Mouse (Mus musculus) layer of hippocampus, adult 2 months (tissue): ENCODE data around the gene Hypk. TPM values are rescaled to one million over a fixed set of nuclear protein-coding genes. Genes with fewer than 3 reads are reported as not detected.
"Not testable (repeated sequence)": the region's sequence is repeated elsewhere in the genome, so short reads cannot be mapped to it uniquely, and the experiment has no call there.

Source experiments
- DNase-seq, 2 experiments: peaks; one replicate each; pipeline ENCODE4 v3.0.0; 2022; ENCODE audit warnings: low spot score in 2 of 2
- H3K27ac ChIP-seq: fragments of 200-600 bp; 2 replicates; pipeline ENCODE4 v1.8.1; 2022
- H3K4me3 ChIP-seq: fragments of 200-600 bp; 2 replicates; pipeline ENCODE4 v1.8.1; 2022; ENCODE audit warnings: mild to moderate bottlenecking
- CTCF ChIP-seq: fragments of 200-600 bp; conservative IDR thresholded peaks from 2 replicates; pipeline ENCODE4 v1.8.1; 2022; ENCODE audit warnings: antibody characterized with exemption, mild to moderate bottlenecking, moderate library complexity
- microRNA-seq, 2 experiments: library from miRNA; unstranded; fragments of <30 nt; microRNA quantifications; one replicate each; pipeline ENCODE4 v1.2.0; 2021
- total RNA-seq, 2 experiments: library from RNA; stranded (reverse); gene quantifications; 2 replicates each; pipeline ENCODE4 v1.2.3; 2021

Gene Hypk
- total RNA-seq, 2 experiments from 2014 or later = 17.6 to 18.2 TPM

GRCm38 (mm10) chr2:121483576-121483975 is 30.5 kb downstream of the Hypk start:
- no peak overlapping the region for H3K4me3 ChIP-seq
- DNase-seq = no peak
- no peak for TF ChIP-seq CTCF
- no peak overlapping the region for H3K27ac ChIP-seq

- not testable (repeated sequence) for H3K4me3 ChIP-seq, H3K27ac ChIP-seq, DNase-seq
Measured at GRCm38 (mm10) chr2:121484403-121484802, 31.3 kb downstream of the Hypk start.

- DNase-seq, H3K4me3 ChIP-seq: not testable (repeated sequence)
Measured at GRCm38 (mm10) chr2:121501550-121501949, 48.5 kb downstream of the Hypk start.

GRCm38 (mm10) chr2:121505942-121506882 is 53.1 kb downstream of the Hypk start, which contains the start of the genes Mfap1a and Wdr76:
Gene Mfap1a, minus strand, starts transcription at chr2:121506665.
Gene Wdr76, plus strand, starts transcription at chr2:121506723.
- Histone ChIP-seq H3K27ac (peak within 1 kb of the TSS; percentile 86), H3K4me3 (peak within 1 kb of the TSS; percentile 88)
- peak; percentile 83 to 88 for DNase-seq
- TF ChIP-seq CTCF = peak; percentile 55

More at GRCm38 (mm10) chr2:121501550-121501949, 48.5 kb downstream of the Hypk start:
- not testable (repeated sequence) for H3K27ac ChIP-seq

- TF ChIP-seq CTCF = no peak
- no peak for DNase-seq
- Histone ChIP-seq H3K27ac (no peak overlapping the region), H3K4me3 (peak overlapping the region; percentile 88)
Measured at GRCm38 (mm10) chr2:121507173-121507950, 54.3 kb downstream of the Hypk start.

GRCm38 (mm10) chr2:121507951-121508330 is 54.9 kb downstream of the Hypk start:
- Histone ChIP-seq H3K27ac (no peak overlapping the region), H3K4me3 (no peak overlapping the region)
- DNase-seq = no peak
- TF ChIP-seq CTCF = no peak

Small RNA genes within 50 kb of the gene (microRNA-seq; reads per million reads assigned to microRNA genes)
- 0 reads per million in 2 experiments for gene Gm22953

Other genes starting within 250 kb of the Hypk start
- gene Trp53bp1, start 181.9 kb upstream of the Hypk start, total RNA-seq = 100 to 1,000 TPM; 148 to 162 TPM
- gene Map1a, start 163.7 kb upstream of the Hypk start, total RNA-seq = 100 to 1,000 TPM; 622 to 629 TPM
- gene Ppip5k1, start 97.9 kb upstream of the Hypk start, total RNA-seq = 100 to 1,000 TPM; 106 to 110 TPM
- gene Ckmt1, start 95.6 kb upstream of the Hypk start, total RNA-seq = 100 to 1,000 TPM; 360 to 396 TPM
- under 1 TPM; 0.46 to 0.69 TPM for gene Strc, start 66.1 kb upstream of the Hypk start, total RNA-seq
- 100 to 1,000 TPM; 170 to 193 TPM for gene Pdia3, start 39.5 kb upstream of the Hypk start, total RNA-seq
- 1 to 10 TPM; 5.3 TPM for gene Catsper2, start 39.5 kb upstream of the Hypk start, total RNA-seq
- not detected for gene Ell3, start 9.0 kb upstream of the Hypk start, total RNA-seq
- 100 to 1,000 TPM; 146 to 155 TPM for gene Serf2, start 4.1 kb upstream of the Hypk start, total RNA-seq
- under 1 TPM; 0.47 to 0.82 TPM for gene Serinc4, start 3.5 kb downstream of the Hypk start, total RNA-seq
- 10 to 100 TPM; 45.3 to 47.2 TPM for gene Mfap1b, start 20.8 kb downstream of the Hypk start, total RNA-seq
- 10 to 100 TPM; 31.4 to 34.0 TPM for gene Mfap1a, start 53.4 kb downstream of the Hypk start, total RNA-seq
- gene Wdr76, start 53.4 kb downstream of the Hypk start, total RNA-seq = 1 to 10 TPM; 2.6 to 2.8 TPM